Mouse (Mus musculus) midbrain, postnatal 0 days (tissue): ENCODE measurements around the gene Aldh9a1. TPM values are rescaled to one million over a fixed set of nuclear protein-coding genes. Genes with fewer than 3 reads are reported as not detected.

Source experiments
- ATAC-seq: fragments of 200-750 bp; cut with Nextera tagmentation; 2 replicates; pipeline ENCODE4 v1.8.0; 2017; ENCODE audit warnings: moderate number of reproducible peaks, mild to moderate bottlenecking, moderate TSS enrichment, moderate library complexity; ENCODE audit not compliant: low FRiP score
- DNase-seq: peaks from one replicate; pipeline ENCODE4 v3.0.0-alpha.2; 2015; ENCODE audit warnings: low spot score
- H3K27ac ChIP-seq: fragments of 300-500 bp; sonication (generic); 2 replicates; pipeline ENCODE4 v1.5.1; 2014; ENCODE audit warnings: low read depth, mild to moderate bottlenecking, low read length, mixed read lengths
- H3K27me3 ChIP-seq: fragments of 300-500 bp; sonication (generic); 2 replicates; pipeline ENCODE4 v1.6.1; 2014; ENCODE audit warnings: low read length, control low read depth, mixed read lengths; ENCODE audit not compliant: insufficient read depth
- H3K36me3 ChIP-seq: fragments of 300-500 bp; sonication (generic); 2 replicates; pipeline ENCODE4 v1.6.1; 2014; ENCODE audit warnings: low read length, control low read depth, mixed read lengths; ENCODE audit not compliant: insufficient read depth
- H3K4me1 ChIP-seq: fragments of 300-500 bp; sonication (generic); 2 replicates; pipeline ENCODE4 v1.6.1; 2014; ENCODE audit warnings: mild to moderate bottlenecking, control low read depth, antibody characterized with exemption, low read length, mixed read lengths; ENCODE audit not compliant: insufficient read depth
- H3K4me2 ChIP-seq: fragments of 300-500 bp; sonication (generic); 2 replicates; pipeline ENCODE4 v1.6.1; 2014; ENCODE audit warnings: low read depth, mild to moderate bottlenecking, low read length, mixed read lengths; ENCODE audit not compliant: poor library complexity, severe bottlenecking
- H3K4me3 ChIP-seq: fragments of 300-500 bp; sonication (generic); 2 replicates; pipeline ENCODE4 v1.5.1; 2014; ENCODE audit warnings: low read depth, mild to moderate bottlenecking, low read length, moderate library complexity
- H3K9ac ChIP-seq: fragments of 300-500 bp; sonication (generic); replicated peaks from 2 replicates; pipeline ENCODE4 v1.6.1; 2014; ENCODE audit warnings: mild to moderate bottlenecking, low read length, moderate library complexity, mixed read lengths; ENCODE audit not compliant: poor library complexity, severe bottlenecking
- H3K9me3 ChIP-seq: fragments of 300-500 bp; sonication (generic); 2 replicates; pipeline ENCODE4 v1.6.1; 2016; ENCODE audit warnings: low read length, control low read depth
- CTCF ChIP-seq: IDR thresholded peaks from 2 replicates; pipeline ENCODE4 v1.5.1; 2016; ENCODE audit warnings: antibody characterized with exemption, mild to moderate bottlenecking
- WGBS: fragments of 180-500 bp; shearing (Covaris S2); extraction: QIAGEN DNeasy Blood & Tissue Kit; methylation state at CpG from one replicate; pipeline ENCODE4 v1.1.7; 2014; 5-methylcytosine and 5-hydroxymethylcytosine counted together
- polyA plus RNA-seq: library from polyadenylated mRNA; unstranded; fragments of >200 nt; fragmentation: Nextera tagmentation; extraction: Ambion mirVana; gene quantifications from 2 replicates; pipeline ENCODE4 v1.2.1, GENCODE M21; 2015
- total RNA-seq: library from RNA; depleted of rRNA; stranded (reverse); fragments of >200 nt; gene quantifications from 2 replicates; pipeline ENCODE4 v1.2.3, GENCODE M21; 2014

Gene Aldh9a1
- total and polyA plus RNA-seq, 2 experiments from 2014 or later, result 12.3 to 41.5 TPM

- no peak for DNase-seq
- WGBS, result 80% methylated on average over 6 of the region's 6 CpGs
- Histone ChIP-seq H3K4me3 (no peak overlapping the region), H3K4me1 (no peaks in the 10 kb centered on the region), H3K9me3 (no peaks in the 10 kb centered on the region), H3K27me3 (no peaks in the 10 kb centered on the region), H3K27ac (no peak overlapping the region), H3K9ac (no peak overlapping the region), H3K4me2 (no peak overlapping the region), H3K36me3 (peaks cover 24% of the 10 kb centered on the region)
- no peak for TF ChIP-seq CTCF
- ATAC-seq, result no peak
Measured at GRCm38 (mm10) chr1:167378019-167378418, 28.2 kb downstream of the Aldh9a1 start.

DNA sequence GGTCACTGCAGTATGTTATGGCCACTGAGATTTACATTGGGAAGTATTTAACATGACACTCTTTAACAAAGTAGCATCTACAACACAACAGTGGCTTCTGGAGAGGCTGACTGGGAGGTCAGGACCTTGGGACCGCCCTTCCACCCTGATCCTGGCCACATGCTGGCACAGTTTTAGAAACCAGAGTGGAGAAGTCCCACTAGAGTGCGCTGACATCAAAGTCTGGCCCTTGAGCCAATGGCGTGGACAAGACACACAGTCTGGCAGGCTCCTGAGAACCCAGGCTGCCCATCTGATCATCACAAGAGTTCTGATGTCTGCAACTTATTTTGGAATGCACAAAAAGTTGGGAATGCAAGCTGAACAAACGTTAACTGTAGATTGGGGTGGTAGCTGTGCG is 30.0 kb downstream of the Aldh9a1 start:
- Histone ChIP-seq H3K4me2 (no peak overlapping the region), H3K9ac (no peak overlapping the region), H3K9me3 (no peaks in the 10 kb centered on the region), H3K36me3 (peaks cover 15% of the 10 kb centered on the region), H3K4me1 (no peaks in the 10 kb centered on the region), H3K4me3 (no peak overlapping the region), H3K27ac (no peak overlapping the region), H3K27me3 (no peaks in the 10 kb centered on the region)
- TF ChIP-seq CTCF, result no peak
- DNase-seq (no peak), ATAC-seq (no peak)
- WGBS, result 64% methylated on average over 5 of the region's 5 CpGs

DNA sequence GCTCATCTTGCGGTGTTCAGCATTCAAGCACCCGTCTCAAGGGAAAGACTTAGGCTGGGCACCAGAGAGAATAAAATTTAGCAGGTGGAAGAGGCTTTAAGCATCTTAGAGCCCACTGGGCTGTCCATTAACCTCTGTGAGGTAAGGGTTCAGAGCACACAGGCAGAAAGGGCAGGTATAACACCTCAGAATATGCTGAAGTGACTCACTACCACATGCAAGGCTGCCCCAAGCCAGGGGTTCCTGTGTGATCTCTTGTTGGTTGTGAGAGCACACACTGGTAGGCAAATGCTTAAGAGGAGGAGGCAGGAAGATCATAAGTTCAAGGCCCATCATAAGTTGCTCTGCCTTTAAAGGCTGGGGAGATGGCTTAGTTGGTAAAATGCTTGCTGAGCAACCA is 30.4 kb downstream of the Aldh9a1 start:
- WGBS, result 77% methylated on average over 2 of the region's 2 CpGs
- no peak for ATAC-seq
- Histone ChIP-seq H3K4me2 (no peak overlapping the region), H3K4me3 (no peak overlapping the region), H3K4me1 (no peaks in the 10 kb centered on the region), H3K9me3 (no peaks in the 10 kb centered on the region), H3K36me3 (peaks cover 14% of the 10 kb centered on the region), H3K27me3 (no peaks in the 10 kb centered on the region), H3K9ac (no peak overlapping the region), H3K27ac (no peak overlapping the region)
- no peak for TF ChIP-seq CTCF
- no peak for DNase-seq

DNA sequence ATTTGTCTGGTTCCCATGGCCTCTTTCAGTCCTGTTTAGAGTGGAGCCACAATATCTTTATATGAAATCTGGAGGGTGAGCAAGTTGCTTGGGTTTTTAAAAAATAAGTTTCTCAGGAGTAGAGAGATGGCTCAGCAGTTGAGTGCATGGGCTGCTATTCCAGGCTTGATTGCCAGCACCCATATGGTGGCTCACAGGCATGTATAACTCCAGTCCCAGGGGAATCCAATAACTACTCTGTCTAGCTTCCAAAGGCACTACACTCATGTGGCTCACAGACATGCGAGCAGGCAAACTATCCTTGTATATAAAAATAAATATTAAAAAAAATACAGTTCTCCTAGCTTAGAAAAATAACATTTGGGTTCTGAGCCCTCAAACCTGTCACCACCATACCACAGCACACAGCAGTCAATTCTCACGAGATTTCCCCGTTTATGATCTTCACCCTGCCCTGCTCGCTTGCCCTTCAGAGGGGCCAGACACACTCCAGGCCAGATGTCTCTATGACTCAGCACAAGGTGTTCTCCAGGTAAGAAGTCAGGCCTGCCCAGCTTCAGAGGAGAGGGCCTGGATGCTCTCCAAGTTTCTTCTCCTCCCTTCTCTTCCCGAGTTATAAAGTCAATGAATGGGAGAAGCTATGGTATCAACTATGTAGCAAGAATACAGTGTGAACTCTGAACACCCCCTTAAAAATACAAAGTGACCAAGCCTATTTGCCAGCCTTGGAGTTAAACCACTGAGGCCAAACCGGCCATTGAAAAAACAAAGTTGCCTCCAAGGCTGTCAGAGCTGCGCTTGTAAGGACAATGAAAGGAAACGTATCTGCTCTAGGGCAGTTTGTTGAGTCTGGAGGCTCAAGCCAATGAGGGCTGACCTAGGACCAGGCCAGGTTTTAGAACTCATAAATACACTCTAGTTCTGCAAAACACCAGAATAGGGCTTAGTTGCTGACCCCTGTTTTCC is 31.5 kb downstream of the Aldh9a1 start:
- Histone ChIP-seq H3K4me3 (no peak overlapping the region), H3K9ac (no peak overlapping the region), H3K9me3 (no peaks in the 10 kb centered on the region), H3K36me3 (peaks cover 10% of the 10 kb centered on the region; the same call in 1 of the 2 replicates), H3K4me1 (no peaks in the 10 kb centered on the region), H3K27ac (no peak overlapping the region), H3K4me2 (no peak overlapping the region), H3K27me3 (no peaks in the 10 kb centered on the region)
- no peak for DNase-seq
- ATAC-seq, result no peak
- no peak for TF ChIP-seq CTCF
- whole genome bisulfite sequencing, result 88% methylated on average over 8 of the region's 8 CpGs

GRCm38 (mm10) chr1:167382316-167382715 is 32.5 kb downstream of the Aldh9a1 start:
- TF ChIP-seq CTCF, result no peak
- 88% methylated on average over 7 of the region's 7 CpGs for WGBS
- H3K36me3 ChIP-seq, result peaks cover 2% of the 10 kb centered on the region; the same call in 1 of the 2 replicates
- ATAC-seq (no peak), DNase-seq (no peak)
- H3K4me2 ChIP-seq, result no peak overlapping the region
- no peaks in the 10 kb centered on the region for H3K4me1 ChIP-seq
- no peaks in the 10 kb centered on the region for H3K9me3 ChIP-seq
- H3K27me3 ChIP-seq, result no peaks in the 10 kb centered on the region
- no peak overlapping the region for H3K4me3 ChIP-seq
- H3K27ac ChIP-seq, result no peak overlapping the region
- no peak overlapping the region for H3K9ac ChIP-seq

DNA sequence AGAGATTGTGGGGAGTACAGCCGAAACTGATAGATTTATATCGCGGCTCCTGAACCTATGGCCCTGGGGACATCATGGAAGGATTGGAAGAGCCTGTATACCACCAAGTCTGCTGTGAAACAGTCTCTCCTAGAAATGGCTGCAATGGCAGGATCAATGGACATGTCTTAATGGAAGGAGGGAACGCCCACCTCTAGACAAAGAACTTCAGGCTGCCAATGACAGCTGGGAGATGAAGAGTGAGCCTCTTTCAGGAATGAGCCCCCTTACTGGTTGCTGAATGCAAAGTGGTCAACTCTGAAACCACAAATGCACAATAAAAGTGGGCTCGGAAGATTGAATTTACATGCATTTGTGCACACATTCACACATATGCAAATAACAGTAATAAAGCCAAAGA is 33.0 kb downstream of the Aldh9a1 start:
- TF ChIP-seq CTCF, result no peak
- no peaks in the 10 kb centered on the region for H3K36me3 ChIP-seq
- H3K9me3 ChIP-seq, result no peaks in the 10 kb centered on the region
- H3K9ac ChIP-seq, result no peak overlapping the region
- DNase-seq (no peak), ATAC-seq (no peak)
- WGBS, result 78% methylated on average over 5 of the region's 5 CpGs
- no peaks in the 10 kb centered on the region for H3K4me1 ChIP-seq
- H3K27me3 ChIP-seq, result no peaks in the 10 kb centered on the region
- no peak overlapping the region for H3K4me3 ChIP-seq
- no peak overlapping the region for H3K27ac ChIP-seq
- no peak overlapping the region for H3K4me2 ChIP-seq
